Mouse (Mus musculus): ENCODE results near the gene Slc33a1.
A peak's percentile ranks its signal among the peaks of the same experiment; 100 is the strongest.

The Slc33a1 gene

DNA sequence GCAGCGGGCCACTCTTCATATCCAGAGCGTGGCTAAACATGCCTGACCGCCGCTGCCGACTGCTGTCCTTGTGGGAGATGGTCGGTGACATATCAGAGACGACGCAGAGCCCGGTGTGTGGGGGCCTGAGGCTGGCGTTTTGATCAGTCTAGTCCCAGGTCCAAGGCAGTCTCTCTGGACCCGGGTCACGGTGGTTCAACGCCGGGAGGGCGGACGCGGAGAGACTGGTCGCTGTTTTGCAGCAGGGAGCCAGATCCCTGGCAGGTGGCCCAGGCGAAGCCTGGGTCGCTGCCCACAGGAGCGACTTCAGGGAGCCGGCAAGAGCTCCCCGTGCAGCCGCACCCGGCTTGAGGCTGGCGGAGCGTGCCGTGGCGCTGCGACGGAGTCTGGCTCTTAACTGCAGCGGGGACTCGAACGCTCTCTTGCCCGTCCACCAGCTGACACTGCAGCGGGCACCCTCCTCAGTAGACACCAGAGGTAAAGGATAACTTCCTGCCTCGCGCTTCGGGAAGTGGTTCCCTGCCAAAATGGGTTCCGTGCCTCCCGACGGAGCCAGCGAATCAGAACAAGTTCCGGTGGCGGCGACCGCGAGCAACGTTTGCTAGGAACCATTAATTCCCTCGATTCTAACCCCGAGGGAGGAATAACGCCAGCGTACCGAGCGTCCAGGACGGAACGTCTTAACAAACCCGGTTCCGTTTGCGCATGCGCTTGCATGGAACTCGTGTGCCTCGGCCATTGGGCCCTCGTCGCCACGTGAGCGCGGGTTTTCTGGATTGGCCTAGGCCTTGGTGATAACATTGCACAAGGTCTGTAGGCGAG is at the start of gene Slc33a1:
Gene Slc33a1 (minus strand): TSS at position 669 of the 822 bp plus-strand sequence.
- DNase-seq = peak; percentile 99 to 100

GRCm38 (mm10) chr3:63988722-63989440 is 24.3 kb upstream of the Slc33a1 start:
- no peak for DNase-seq

- no peak for DNase-seq
These were observed 22.1 kb upstream of the Slc33a1 start for GRCm38 (mm10) chr3:63986656-63987055.

DNA sequence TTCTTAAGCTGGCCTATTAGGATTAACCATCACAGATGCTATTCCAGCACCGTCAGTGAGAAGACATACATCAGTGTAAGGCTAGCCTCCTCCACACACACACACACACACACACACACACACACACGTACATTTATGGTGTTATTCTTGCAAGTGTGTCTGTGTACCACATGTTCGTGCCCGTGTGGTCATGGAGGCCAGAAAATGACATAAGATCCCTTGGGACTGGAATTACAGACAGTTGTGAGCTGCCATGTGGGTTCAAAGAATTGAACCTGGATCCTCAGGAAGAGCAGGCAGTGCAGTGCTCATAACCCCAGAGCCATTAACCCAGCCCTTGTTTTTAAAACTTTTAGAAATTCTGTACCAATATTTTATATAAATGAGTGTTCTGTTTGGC is 13.3 kb upstream of the Slc33a1 start:
- DNase-seq = no peak

GRCm38 (mm10) chr3:63975955-63976908 is 11.7 kb upstream of the Slc33a1 start, which contains the start of gene Gmps:
Gmps (plus strand) TSS chr3:63976106.
- DNase-seq = peak; percentile 96

- no peak for DNase-seq
These were observed 1.4 kb upstream of the Slc33a1 start for GRCm38 (mm10) chr3:63965929-63966328.

DNA sequence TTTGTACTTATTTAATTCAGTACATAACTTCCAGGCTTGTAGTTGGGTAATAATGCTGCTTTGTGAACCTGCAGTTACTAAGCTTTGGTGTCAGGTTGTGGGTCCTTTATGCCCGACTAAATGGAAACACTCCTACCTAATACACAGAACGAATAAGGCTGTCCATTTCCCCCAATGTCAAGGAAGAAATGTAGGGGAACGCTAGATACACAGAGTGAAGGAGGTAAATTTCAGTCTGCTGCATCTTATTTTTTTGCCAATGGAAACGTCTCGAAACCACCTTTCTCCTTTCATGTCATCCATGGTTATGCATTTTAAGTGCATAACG is 318 bp upstream of the Slc33a1 start:
- DNase-seq = no peak

GRCm38 (mm10) chr3:63963421-63964099 is 1.0 kb downstream of the Slc33a1 start:
- peak; percentile 42 to 48 for DNase-seq

DNA sequence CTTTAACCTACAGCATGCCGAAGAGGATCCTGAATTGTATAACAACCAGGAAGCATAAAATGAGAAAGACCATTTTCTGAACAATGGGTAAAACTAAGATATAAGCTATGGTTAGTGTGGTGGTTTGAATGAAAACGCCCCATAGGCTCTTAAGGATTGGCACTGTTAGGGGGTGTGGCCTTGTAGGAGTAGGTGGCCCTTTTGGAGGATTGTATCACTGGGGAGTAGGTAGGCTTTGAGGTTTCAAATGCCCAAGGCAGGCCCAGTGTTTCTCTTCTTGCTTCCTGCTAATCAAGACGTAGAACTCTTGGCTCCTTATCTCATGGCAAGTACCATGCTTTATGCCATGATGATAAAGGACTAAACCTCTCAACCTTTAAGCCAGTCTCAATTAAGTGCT is 14.7 kb downstream of the Slc33a1 start:
- DNase-seq = no peak

- no peak for DNase-seq
These were observed 23.2 kb downstream of the Slc33a1 start for GRCm38 (mm10) chr3:63941204-63941850.

DNA sequence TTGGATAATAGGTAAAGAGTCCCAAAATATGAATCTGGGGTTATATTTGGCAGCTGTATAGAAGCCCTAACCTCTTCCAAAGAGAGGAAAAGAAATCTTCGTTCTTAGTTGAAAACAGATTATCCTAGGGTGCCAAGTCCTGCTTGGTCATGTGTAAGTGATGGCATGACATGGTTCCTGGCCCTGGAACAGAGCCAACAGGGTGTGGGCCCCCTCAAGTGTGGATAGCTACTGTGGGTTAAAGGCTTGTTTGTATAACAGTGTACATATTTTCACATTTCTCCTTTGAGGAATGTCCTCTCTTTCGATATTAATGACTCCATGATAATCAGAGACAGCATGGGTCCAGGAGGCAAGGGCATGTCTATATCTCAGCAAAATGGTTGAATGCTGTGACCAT is 25.6 kb downstream of the Slc33a1 start:
- DNase-seq = peak; percentile 6 to 37

- DNase-seq = peak; percentile 92 to 93
These were observed 35.4 kb downstream of the Slc33a1 start, which contains the start of gene E130311K13Rik for GRCm38 (mm10) chr3:63928878-63929859. E130311K13Rik (minus strand) TSS chr3:63929472.

DNA sequence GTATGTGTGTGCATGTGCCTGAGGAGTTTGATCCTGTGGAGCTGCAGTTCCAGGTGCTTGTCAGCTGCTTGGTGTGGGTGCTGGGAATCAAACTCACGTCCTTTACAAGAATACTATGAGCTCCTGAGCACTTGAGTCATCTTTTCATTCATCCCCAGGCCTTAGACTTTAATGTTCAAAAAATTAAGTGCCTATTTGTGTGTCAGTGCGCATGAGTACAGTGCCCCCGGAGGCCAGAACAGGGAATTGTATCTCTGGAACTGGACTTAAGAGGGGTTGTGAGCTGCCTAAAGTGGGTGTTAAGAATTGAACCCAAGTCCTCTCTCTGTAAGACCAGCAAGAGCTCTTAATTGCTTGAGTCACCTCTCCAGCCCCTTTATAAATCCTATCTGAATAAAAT is 44.9 kb downstream of the Slc33a1 start:
- peak; percentile 41 to 54 for DNase-seq

DNA sequence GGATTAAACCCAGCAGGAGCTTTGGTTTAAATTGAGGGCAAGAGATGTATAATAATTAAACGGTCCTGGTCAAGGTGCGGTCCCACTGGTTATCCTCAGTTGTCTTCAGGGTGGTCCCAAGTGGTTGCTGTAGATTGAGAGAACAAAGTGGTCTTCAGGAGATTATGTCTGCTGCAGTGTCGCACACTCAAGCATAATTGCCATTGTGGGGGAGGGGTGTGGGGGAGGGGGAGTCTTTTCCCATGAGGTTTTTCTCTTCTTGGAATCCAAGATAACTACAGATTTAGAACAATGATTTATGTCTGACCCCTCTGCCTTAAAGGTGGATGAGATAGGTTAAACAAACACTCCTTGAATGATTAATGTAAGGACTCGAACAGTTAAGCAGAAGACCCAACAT is 54.3 kb downstream of the Slc33a1 start:
- no peak for DNase-seq

GRCm38 (mm10) chr3:63905241-63905640 is 59.3 kb downstream of the Slc33a1 start:
- DNase-seq = peak; percentile 44 to 58

GRCm38 (mm10) chr3:63904157-63904556 is 60.4 kb downstream of the Slc33a1 start:
- no peak for DNase-seq

DNA sequence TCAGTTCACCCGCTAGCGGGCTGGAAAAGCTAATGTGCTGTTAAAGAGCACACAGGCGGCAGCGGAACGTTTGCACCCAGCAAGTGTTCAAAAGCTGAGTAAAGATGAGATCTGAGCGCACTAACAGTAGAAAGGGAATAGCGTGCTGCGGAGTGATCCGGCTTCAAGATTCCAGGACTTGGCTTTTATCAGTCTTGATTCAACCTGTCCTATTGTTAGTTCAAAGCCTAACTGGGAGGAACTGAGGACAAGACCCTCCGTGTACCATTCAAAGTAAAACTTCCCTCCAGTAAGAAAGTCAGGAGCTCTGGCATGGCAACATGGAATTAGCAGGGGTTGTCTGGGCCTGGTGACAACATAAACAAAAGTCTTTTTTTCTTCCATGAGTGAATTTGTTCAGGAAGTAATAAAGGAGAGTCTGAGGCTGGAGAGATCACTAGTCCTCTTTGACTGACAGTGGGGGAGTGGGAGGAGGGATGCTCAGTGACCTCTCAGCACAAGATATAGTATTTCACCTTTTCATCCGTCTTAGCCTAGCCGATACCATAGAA is 64.5 kb downstream of the Slc33a1 start:
- peak in 1 of 2 experiments; percentile 6 for DNase-seq

- DNase-seq = peak; percentile 63 to 81
These were observed 65.3 kb downstream of the Slc33a1 start, which contains the start of gene Plch1 for GRCm38 (mm10) chr3:63899309-63899695. Plch1 (minus strand) TSS chr3:63899472.

DNA sequence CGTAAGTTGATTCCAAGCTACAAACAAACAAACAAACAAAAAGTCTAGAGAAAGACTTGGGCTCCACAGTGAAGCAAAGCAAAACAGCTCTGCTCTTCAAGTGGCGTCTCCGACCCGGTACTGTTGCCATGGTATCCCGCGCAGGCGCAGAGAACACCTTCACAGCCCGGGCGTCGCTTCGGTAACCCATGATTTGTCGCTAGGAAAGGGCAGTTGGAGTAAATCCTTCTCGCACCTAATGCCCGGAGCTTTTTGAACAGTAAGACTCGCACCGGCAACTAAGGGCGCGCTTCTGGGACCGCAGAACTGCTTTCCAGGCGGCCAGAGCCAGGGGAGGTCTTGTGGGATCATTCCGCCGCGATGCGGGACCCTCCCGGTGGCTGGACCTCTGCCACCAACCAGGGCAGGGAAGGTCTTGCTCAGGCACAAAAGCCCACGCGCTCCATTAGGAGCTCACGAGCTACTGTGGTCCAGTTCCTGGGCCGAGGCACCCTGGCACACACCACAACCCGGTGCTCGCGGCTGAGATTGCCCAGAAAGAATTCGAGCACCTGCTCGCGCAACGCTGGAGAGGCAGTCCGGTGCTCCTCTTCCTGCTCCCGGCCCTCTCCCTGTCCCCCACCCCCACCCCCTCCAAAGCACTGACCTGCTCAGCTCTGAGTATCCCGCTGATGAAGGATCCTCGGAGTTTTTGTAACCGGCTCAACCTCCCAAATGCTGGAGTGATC is 65.8 kb downstream of the Slc33a1 start:
- peak; percentile 91 to 94 for DNase-seq
